Mouse (Mus musculus): ENCODE data around the gene Gpt2.

- TF ChIP-seq CTCF (IDR thresholded peaks at IDR 0.05; ENCODE audit: extremely low read depth, insufficient read depth, insufficient read length, insufficient replicate concordance) (no peak), POLR2A (IDR thresholded peaks at IDR 0.05; ENCODE audit: low read depth, low read length) (no peak)
Observed at GRCm38 (mm10) chr8:85556986-85557600, 64.7 kb downstream of the Gpt2 start.
